26 mouse cellular contexts compared by ENCODE assay signal in the genomic region with DNA sequence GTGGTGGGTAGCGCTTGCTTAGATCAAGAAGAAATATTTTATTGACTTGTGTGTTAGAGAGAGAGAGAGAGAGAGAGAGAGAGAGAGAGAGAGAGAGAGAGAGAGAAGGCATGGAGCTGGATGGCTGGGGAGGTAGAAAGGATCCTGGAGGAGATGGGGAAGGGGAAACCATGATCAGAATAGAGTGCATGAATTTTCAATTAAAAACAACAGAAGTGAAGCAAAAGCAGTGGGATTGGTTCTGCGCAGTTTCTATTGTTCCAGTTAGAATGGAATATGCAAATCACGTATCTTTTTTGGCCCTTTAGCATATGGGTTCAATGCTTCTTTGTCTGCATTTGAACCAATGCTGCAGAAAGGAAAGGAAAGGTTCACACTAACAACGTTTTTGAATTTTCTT. TPM values are rescaled to one million over a fixed set of nuclear protein-coding genes. Genes with fewer than 3 reads are reported as not detected.
DNase-seq lines count a peak whose midpoint lies in the region; ATAC-seq and TF ChIP-seq lines count a peak whose summit lies in the region.
"Had no signal": no experiment of that assay in that cellular context is flagged by ENCODE, and none has a peak within 500 bp of the region (broad histone marks: within the 10 kb centered on the region; RNA-seq: fewer than 3 reads in every experiment).

No protein-coding gene starts in this region.

- no peak overlapping the region for H3K9ac ChIP-seq in forebrain, embryonic 14.5 days (ENCODE audit: low read length)
- H3K9ac ChIP-seq in forebrain, embryonic 12.5 days, result no peak overlapping the region
- H3K9ac ChIP-seq in hindbrain, embryonic 16.5 days (ENCODE audit: low read depth, low read length), result no peak overlapping the region
- H3K9ac ChIP-seq in midbrain, embryonic 11.5 days (ENCODE audit: low read length), result no peak overlapping the region
- H3K9ac ChIP-seq: embryonic facial prominence, embryonic 13.5 days had no signal

- TF ChIP-seq CTCF in brain, embryonic 14.5 days (IDR thresholded peaks at IDR 0.05; ENCODE audit: borderline replicate concordance, extremely low read depth, insufficient read depth, insufficient read length), result no peak

- H3K4me3 ChIP-seq in forebrain, embryonic 14.5 days (ENCODE audit: low read depth, low read length), result no peak overlapping the region
- no peak overlapping the region for H3K4me3 ChIP-seq in forebrain, embryonic 12.5 days (replicated peaks)
- H3K4me3 ChIP-seq in hindbrain, embryonic 10.5 days, result no peak overlapping the region
- no peak overlapping the region for H3K4me3 ChIP-seq in hindbrain, embryonic 16.5 days (ENCODE audit: low read length)
- H3K4me3 ChIP-seq in midbrain, embryonic 11.5 days (ENCODE audit: low read depth, low read length), result no peak overlapping the region
- no peak overlapping the region for H3K4me3 ChIP-seq in midbrain, embryonic 10.5 days
- H3K4me3 ChIP-seq: embryonic facial prominence, embryonic 10.5 days; embryonic facial prominence, embryonic 13.5 days; erythroblast, embryonic 14.5 days; gastrocnemius, adult 2 months had no signal

- ATAC-seq in forebrain, embryonic 14.5 days, result no peak
- ATAC-seq in forebrain, embryonic 12.5 days (ENCODE audit: low FRiP score), result no peak
- ATAC-seq in hindbrain, embryonic 16.5 days, result no peak
- 0 out of 2 replicates have a peak, but pooled peaks have one; percentile 48 for ATAC-seq in midbrain, embryonic 11.5 days (ENCODE audit: low FRiP score)
- ATAC-seq: intestine, postnatal 0 days; Patski had no signal

- H3K36me3 ChIP-seq in forebrain, embryonic 14.5 days (ENCODE audit: control insufficient read depth, insufficient read depth, low read length), result no peaks in the 10 kb centered on the region
- H3K36me3 ChIP-seq in forebrain, embryonic 12.5 days (replicated peaks), result no peaks in the 10 kb centered on the region
- no peaks in the 10 kb centered on the region for H3K36me3 ChIP-seq in hindbrain, embryonic 10.5 days
- H3K36me3 ChIP-seq in hindbrain, embryonic 16.5 days (ENCODE audit: control insufficient read depth, insufficient read depth, low read length), result no peaks in the 10 kb centered on the region
- H3K36me3 ChIP-seq in midbrain, embryonic 11.5 days (ENCODE audit: control insufficient read depth, insufficient read depth, low read length), result no peaks in the 10 kb centered on the region
- no peaks in the 10 kb centered on the region for H3K36me3 ChIP-seq in midbrain, embryonic 10.5 days
- H3K36me3 ChIP-seq: embryonic facial prominence, embryonic 10.5 days; embryonic facial prominence, embryonic 13.5 days; G1E had no signal

- WGBS in forebrain, embryonic 14.5 days, result 29% methylated on average over 4 of the region's 4 CpGs
- 46% methylated on average over 4 of the region's 4 CpGs for WGBS in forebrain, embryonic 12.5 days
- WGBS in hindbrain, embryonic 10.5 days, result 56% methylated on average over 4 of the region's 4 CpGs
- WGBS in hindbrain, embryonic 16.5 days, result 40% methylated on average over 4 of the region's 4 CpGs
- 56% methylated on average over 4 of the region's 4 CpGs for WGBS in midbrain, embryonic 11.5 days
- WGBS in midbrain, embryonic 10.5 days, result 81% methylated on average over 4 of the region's 4 CpGs

- TF ChIP-seq POLR2A in brain, embryonic 14.5 days (IDR thresholded peaks at IDR 0.05; ENCODE audit: borderline replicate concordance, extremely low read depth, insufficient read depth, insufficient read length, poor library complexity, severe bottlenecking), result no peak

- H3K27me3 ChIP-seq in forebrain, embryonic 14.5 days (replicated peaks; ENCODE audit: control insufficient read depth, insufficient read depth, low read length), result no peaks in the 10 kb centered on the region
- no peaks in the 10 kb centered on the region for H3K27me3 ChIP-seq in forebrain, embryonic 12.5 days
- H3K27me3 ChIP-seq in hindbrain, embryonic 10.5 days (ENCODE audit: insufficient read depth, poor library complexity, severe bottlenecking), result no peaks in the 10 kb centered on the region
- H3K27me3 ChIP-seq in hindbrain, embryonic 16.5 days (replicated peaks; ENCODE audit: control insufficient read depth, insufficient read depth, low read length), result no peaks in the 10 kb centered on the region
- H3K27me3 ChIP-seq in midbrain, embryonic 11.5 days (ENCODE audit: control insufficient read depth, insufficient read depth, low read length), result no peaks in the 10 kb centered on the region
- no peaks in the 10 kb centered on the region for H3K27me3 ChIP-seq in midbrain, embryonic 10.5 days (ENCODE audit: low read depth, poor library complexity, severe bottlenecking)
- H3K27me3 ChIP-seq: CH12.LX; embryonic facial prominence, embryonic 13.5 days; Patski had no signal

- H3K27ac ChIP-seq in forebrain, embryonic 14.5 days (ENCODE audit: low read depth, low read length), result no peak overlapping the region
- H3K27ac ChIP-seq in forebrain, embryonic 12.5 days, result no peak overlapping the region
- peak overlapping the region; percentile 57 for H3K27ac ChIP-seq in hindbrain, embryonic 10.5 days
- H3K27ac ChIP-seq in hindbrain, embryonic 16.5 days (ENCODE audit: low read depth, low read length), result no peak overlapping the region
- no peak overlapping the region for H3K27ac ChIP-seq in midbrain, embryonic 11.5 days (ENCODE audit: low read depth, low read length)
- no peak overlapping the region; the same call in 1 of the 2 replicates for H3K27ac ChIP-seq in midbrain, embryonic 10.5 days (replicated peaks)
- H3K27ac ChIP-seq: embryonic facial prominence, embryonic 10.5 days; embryonic facial prominence, embryonic 13.5 days; gastrocnemius, adult 2 months had no signal

- peaks cover 5% of the 10 kb centered on the region for H3K4me1 ChIP-seq in forebrain, embryonic 14.5 days (ENCODE audit: control insufficient read depth, insufficient read depth, low read length)
- H3K4me1 ChIP-seq in forebrain, embryonic 12.5 days, result peaks cover 14% of the 10 kb centered on the region
- H3K4me1 ChIP-seq in hindbrain, embryonic 10.5 days (replicated peaks), result peaks cover 7% of the 10 kb centered on the region
- no peaks in the 10 kb centered on the region; the same call in 1 of the 2 replicates for H3K4me1 ChIP-seq in hindbrain, embryonic 16.5 days (ENCODE audit: control insufficient read depth, insufficient read depth, low read depth, low read length)
- peaks cover 3% of the 10 kb centered on the region; the same call in 1 of the 2 replicates for H3K4me1 ChIP-seq in midbrain, embryonic 11.5 days (ENCODE audit: control insufficient read depth, insufficient read depth, low read length)
- peaks cover 11% of the 10 kb centered on the region for H3K4me1 ChIP-seq in midbrain, embryonic 10.5 days

- H3K9me3 ChIP-seq in forebrain, embryonic 14.5 days (replicated peaks; ENCODE audit: control insufficient read depth, low read length), result no peaks in the 10 kb centered on the region
- H3K9me3 ChIP-seq in forebrain, embryonic 12.5 days, result no peaks in the 10 kb centered on the region
- no peaks in the 10 kb centered on the region for H3K9me3 ChIP-seq in hindbrain, embryonic 10.5 days
- H3K9me3 ChIP-seq in hindbrain, embryonic 16.5 days (ENCODE audit: control insufficient read depth, low read length), result no peaks in the 10 kb centered on the region
- no peaks in the 10 kb centered on the region for H3K9me3 ChIP-seq in midbrain, embryonic 11.5 days (ENCODE audit: control insufficient read depth, low read length)
- no peaks in the 10 kb centered on the region for H3K9me3 ChIP-seq in midbrain, embryonic 10.5 days (replicated peaks)
- H3K9me3 ChIP-seq: embryonic facial prominence, embryonic 13.5 days; G1E had no signal

- DNase-seq in forebrain, embryonic 14.5 days (ENCODE audit: low spot score), result peak; percentile 39
- no peak for DNase-seq in hindbrain, embryonic 10.5 days (ENCODE audit: low spot score)
- DNase-seq in midbrain, embryonic 11.5 days (ENCODE audit: low spot score, missing footprints), result peak; percentile 83
- no peak for DNase-seq in midbrain, embryonic 10.5 days (ENCODE audit: low spot score)
- peak; percentile 60 for DNase-seq in brain, embryonic 14.5 days (ENCODE audit: low read depth)
- DNase-seq: adrenal gland, postnatal 10 days; adrenal gland, postnatal 36 days; B cell, adult 2 months; cerebellum, adult 11 months; cerebellum, adult 2 months; cerebellum, adult 9-11 months; cerebellum, postnatal 25 days; gastrocnemius, adult 2 months; gastrocnemius, postnatal 14 days; heart, adult 11 months; kidney, adult 2 months had no signal

- H3K4me2 ChIP-seq in forebrain, embryonic 14.5 days (ENCODE audit: low read length), result no peak overlapping the region
- no peak overlapping the region for H3K4me2 ChIP-seq in forebrain, embryonic 12.5 days
- H3K4me2 ChIP-seq in hindbrain, embryonic 16.5 days (ENCODE audit: low read length), result no peak overlapping the region
- H3K4me2 ChIP-seq in midbrain, embryonic 11.5 days, result no peak overlapping the region
- H3K4me2 ChIP-seq: embryonic facial prominence, embryonic 13.5 days; heart, embryonic 11.5 days had no signal

RNA-seq across cellular contexts. Expression of a gene that starts 45.0 kb away (rescaled TPM):
- polyA plus RNA-seq in forebrain, embryonic 14.5 days (2014; fragmentation: Nextera tagmentation; extraction: Ambion mirVana), result 25.0 and 27.7 TPM in 2 replicates
- 18.9 and 20.4 TPM in 2 replicates for polyA plus RNA-seq in forebrain, embryonic 12.5 days (2016; fragmentation: Nextera tagmentation; extraction: Ambion mirVana)
- polyA plus RNA-seq in hindbrain, embryonic 10.5 days (2016; fragmentation: Nextera tagmentation; extraction: Ambion mirVana), result 17.2 and 20.9 TPM in 2 replicates
- 11.9 and 14.2 TPM in 2 replicates for polyA plus RNA-seq in hindbrain, embryonic 16.5 days (2015; fragmentation: Nextera tagmentation; extraction: Ambion mirVana)
- polyA plus RNA-seq in midbrain, embryonic 11.5 days (2014; fragmentation: Nextera tagmentation; extraction: Ambion mirVana), result 18.5 and 18.7 TPM in 2 replicates
- 17.4 and 18.9 TPM in 2 replicates for polyA plus RNA-seq in midbrain, embryonic 10.5 days (2016; fragmentation: Nextera tagmentation; extraction: Ambion mirVana)
- polyA plus RNA-seq in brain, embryonic 14.5 days (2012; rRNA removed), result 14.1 and 14.2 TPM in 2 replicates
- polyA plus RNA-seq: erythroblast, embryonic 14.5 days; G1E had no signal

Comparison
In these comparisons a context has a peak if more than half of its experiments do, and no peak if none do; other contexts are left out.
1. DNase-seq: peak in forebrain, embryonic 14.5 days (single experiment), midbrain, embryonic 11.5 days (single experiment) and brain, embryonic 14.5 days (single experiment); none in hindbrain, embryonic 10.5 days (single experiment) and midbrain, embryonic 10.5 days (single experiment).